Mouse (Mus musculus) midbrain, embryonic 13.5 days (tissue): ENCODE results near the gene Alox5. TPM values are rescaled to one million over a fixed set of nuclear protein-coding genes. Genes with fewer than 3 reads are reported as not detected.

ENCODE experiments used
- ATAC-seq: fragments of 200-750 bp; cut with Nextera tagmentation; 2 replicates; pipeline ENCODE4 v1.8.0; 2017; ENCODE audit warnings: mild to moderate bottlenecking, moderate TSS enrichment, moderate library complexity
- H3K27ac ChIP-seq: fragments of 300-500 bp; sonication (generic); 2 replicates; pipeline ENCODE4 v1.5.1; 2015; ENCODE audit warnings: inconsistent platforms, mild to moderate bottlenecking, moderate library complexity
- H3K27me3 ChIP-seq: fragments of 300-500 bp; sonication (generic); 2 replicates; pipeline ENCODE4 v1.6.1; 2015; ENCODE audit warnings: mild to moderate bottlenecking, inconsistent platforms
- H3K36me3 ChIP-seq: fragments of 300-500 bp; sonication (generic); 2 replicates; pipeline ENCODE4 v1.6.1; 2015; ENCODE audit warnings: mild to moderate bottlenecking, inconsistent platforms
- H3K4me1 ChIP-seq: fragments of 300-500 bp; sonication (generic); replicated peaks from 2 replicates; pipeline ENCODE4 v1.6.1; 2015; ENCODE audit warnings: inconsistent platforms
- H3K4me2 ChIP-seq: fragments of 300-500 bp; sonication (generic); replicated peaks from 2 replicates; pipeline ENCODE4 v1.6.1; 2015; ENCODE audit warnings: moderate library complexity, mild to moderate bottlenecking, inconsistent platforms
- H3K4me3 ChIP-seq: fragments of 300-500 bp; sonication (generic); replicated peaks from 2 replicates; pipeline ENCODE4 v1.5.1; 2015; ENCODE audit warnings: mild to moderate bottlenecking, inconsistent platforms
- H3K9ac ChIP-seq: fragments of 300-500 bp; sonication (generic); replicated peaks from 2 replicates; pipeline ENCODE4 v1.6.1; 2015; ENCODE audit warnings: mild to moderate bottlenecking, inconsistent platforms
- H3K9me3 ChIP-seq: fragments of 300-500 bp; sonication (generic); 2 replicates; pipeline ENCODE4 v1.6.1; 2016; ENCODE audit warnings: mild to moderate bottlenecking, inconsistent platforms
- WGBS: fragments of 180-500 bp; shearing (Covaris S2); methylation state at CpG from one replicate; pipeline ENCODE4 v1.1.7; 2015; 5-methylcytosine and 5-hydroxymethylcytosine counted together
- polyA plus RNA-seq: library from polyadenylated mRNA; unstranded; fragments of >200 nt; fragmentation: Nextera tagmentation; extraction: Ambion mirVana; gene quantifications from 2 replicates; pipeline ENCODE4 v1.2.1, GENCODE M21; 2015

Alox5 gene
- polyA plus RNA-seq, 1 experiment from 2014 or later, result 0.58 TPM

DNA sequence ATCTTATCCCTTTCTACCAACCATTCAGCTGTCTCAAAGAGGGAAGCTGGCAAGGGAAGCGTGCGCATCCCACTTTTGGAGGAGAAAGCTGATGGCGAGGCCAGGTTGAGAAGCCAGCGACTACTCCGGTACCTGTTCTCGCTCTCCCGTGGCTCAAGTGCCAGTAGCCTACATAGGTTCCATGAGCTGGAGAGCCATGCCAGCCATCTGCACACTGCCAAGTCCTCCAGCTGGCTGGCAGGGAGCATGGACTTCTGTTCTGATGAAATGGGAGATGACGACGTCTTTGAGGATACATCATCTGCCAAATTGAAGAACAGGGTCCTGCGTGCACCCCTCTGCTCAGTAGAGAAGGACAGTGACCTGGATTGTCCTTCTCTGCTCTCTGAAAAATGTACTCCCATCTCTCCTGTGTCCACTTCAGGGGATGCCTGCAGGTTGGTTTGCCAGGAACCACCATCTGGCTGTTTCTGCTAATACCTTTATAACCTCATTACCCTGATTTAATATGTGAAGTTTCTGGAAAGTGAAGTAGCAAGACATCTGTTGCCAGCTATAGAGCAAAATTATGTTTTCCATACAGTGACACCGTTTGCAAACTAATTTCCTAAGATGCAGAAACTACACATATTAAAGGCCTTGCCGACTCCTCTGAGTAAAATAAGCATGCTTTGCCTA is 59.1 kb downstream of the Alox5 start:
- Histone ChIP-seq H3K9me3 (no peaks in the 10 kb centered on the region), H3K4me2 (no peak overlapping the region), H3K9ac (no peak overlapping the region), H3K36me3 (peaks cover 31% of the 10 kb centered on the region), H3K27me3 (no peaks in the 10 kb centered on the region), H3K4me3 (no peak overlapping the region), H3K27ac (no peak overlapping the region), H3K4me1 (peaks cover 46% of the 10 kb centered on the region)
- ATAC-seq, result no peak
- 97% methylated on average over 12 of the region's 12 CpGs for WGBS

DNA sequence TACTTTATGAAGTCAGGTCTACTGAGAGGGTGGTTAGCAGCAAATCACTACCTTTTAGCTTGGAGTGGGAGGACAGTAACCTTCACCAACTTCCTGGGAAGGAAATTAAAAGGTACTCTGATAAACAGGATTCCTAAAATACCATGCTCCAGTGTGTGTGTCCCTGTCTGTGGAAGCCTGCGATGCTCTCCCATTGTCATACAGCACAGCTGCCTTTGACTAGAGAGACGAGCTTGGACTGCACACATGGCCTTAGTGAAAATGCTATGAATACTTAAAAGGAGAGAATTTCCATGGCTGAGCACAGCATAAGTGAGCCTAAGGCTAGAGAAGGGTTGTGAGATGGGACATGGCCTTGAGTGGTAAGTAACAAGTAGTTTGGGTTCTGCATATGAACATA is 62.8 kb downstream of the Alox5 start:
- Histone ChIP-seq H3K9me3 (no peaks in the 10 kb centered on the region), H3K27me3 (no peaks in the 10 kb centered on the region), H3K4me1 (peaks cover 31% of the 10 kb centered on the region), H3K27ac (peak overlapping the region; percentile 78), H3K36me3 (peaks cover 15% of the 10 kb centered on the region), H3K9ac (no peak overlapping the region), H3K4me3 (no peak overlapping the region), H3K4me2 (no peak overlapping the region)
- 21% methylated on average over 2 of the region's 2 CpGs for WGBS
- ATAC-seq, result no peak; the same call in 1 of the 2 replicates

DNA sequence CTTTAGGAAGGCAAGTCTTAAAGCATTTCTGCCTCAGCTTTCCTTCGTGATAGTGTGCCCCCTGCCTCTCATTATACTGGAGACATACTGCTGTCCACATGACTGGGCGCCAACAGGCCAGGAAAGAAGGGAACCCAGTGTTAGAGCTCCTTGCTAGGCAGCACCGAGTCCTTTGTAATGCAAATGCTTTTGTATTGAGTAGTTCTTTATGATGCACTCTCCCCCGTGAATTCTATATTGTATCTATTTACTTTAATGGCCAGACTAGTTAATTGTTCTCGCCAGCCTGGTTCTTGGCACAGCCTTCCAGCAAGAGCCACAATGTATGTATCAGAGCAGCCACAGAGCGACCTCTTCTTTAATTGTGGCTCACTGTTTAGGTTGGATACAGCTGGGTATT is 63.4 kb downstream of the Alox5 start:
- no peak overlapping the region for H3K9ac ChIP-seq
- H3K4me2 ChIP-seq, result no peak overlapping the region
- no peaks in the 10 kb centered on the region for H3K9me3 ChIP-seq
- no peaks in the 10 kb centered on the region for H3K27me3 ChIP-seq
- peak overlapping the region; percentile 78 for H3K27ac ChIP-seq
- no peak overlapping the region for H3K4me3 ChIP-seq
- peak; percentile 88 for ATAC-seq
- peaks cover 15% of the 10 kb centered on the region for H3K36me3 ChIP-seq
- 8% methylated on average over 6 of the region's 6 CpGs for WGBS
- H3K4me1 ChIP-seq, result peaks cover 31% of the 10 kb centered on the region

DNA sequence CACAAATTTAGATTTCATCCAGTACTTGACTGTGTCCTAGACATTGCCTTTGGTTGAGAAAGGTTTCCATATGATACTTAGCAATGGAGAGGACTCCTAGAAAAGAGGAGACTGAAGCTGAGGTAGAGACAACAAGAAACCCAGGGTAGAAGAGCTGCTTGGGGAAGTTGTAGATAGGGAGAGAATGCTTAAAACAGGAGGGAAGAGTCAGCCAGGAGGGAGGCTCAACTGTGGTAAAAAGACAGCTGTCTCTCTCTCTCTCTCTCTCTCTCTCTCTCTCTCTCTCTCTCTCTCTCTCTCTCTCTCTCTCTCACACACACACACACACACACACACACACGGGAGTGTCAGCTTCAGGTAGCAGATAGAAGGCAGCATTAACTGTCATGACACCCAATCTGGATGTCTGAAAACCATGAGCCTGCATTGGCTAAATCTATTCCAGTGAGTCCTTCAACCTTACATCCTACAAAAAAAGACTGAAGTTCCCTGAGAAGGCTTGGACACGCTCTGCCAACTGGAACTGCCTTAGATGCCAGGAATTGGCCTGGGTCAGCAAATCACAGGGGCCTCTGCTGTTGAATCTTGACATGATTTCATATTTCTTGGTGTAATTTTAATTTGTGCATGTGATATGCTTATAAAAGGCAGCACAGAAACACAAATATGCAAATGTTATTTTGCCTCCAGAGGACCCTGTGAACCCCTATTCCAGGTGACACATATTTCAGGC is 65.9 kb downstream of the Alox5 start:
- H3K27ac ChIP-seq, result no peak overlapping the region
- H3K27me3 ChIP-seq, result no peaks in the 10 kb centered on the region
- no peak for ATAC-seq
- H3K4me1 ChIP-seq, result peaks cover 31% of the 10 kb centered on the region
- H3K4me2 ChIP-seq, result no peak overlapping the region
- WGBS, result 80% methylated on average over 2 of the region's 2 CpGs
- H3K9me3 ChIP-seq, result no peaks in the 10 kb centered on the region
- H3K9ac ChIP-seq, result no peak overlapping the region
- no peaks in the 10 kb centered on the region for H3K36me3 ChIP-seq
- H3K4me3 ChIP-seq, result no peak overlapping the region

DNA sequence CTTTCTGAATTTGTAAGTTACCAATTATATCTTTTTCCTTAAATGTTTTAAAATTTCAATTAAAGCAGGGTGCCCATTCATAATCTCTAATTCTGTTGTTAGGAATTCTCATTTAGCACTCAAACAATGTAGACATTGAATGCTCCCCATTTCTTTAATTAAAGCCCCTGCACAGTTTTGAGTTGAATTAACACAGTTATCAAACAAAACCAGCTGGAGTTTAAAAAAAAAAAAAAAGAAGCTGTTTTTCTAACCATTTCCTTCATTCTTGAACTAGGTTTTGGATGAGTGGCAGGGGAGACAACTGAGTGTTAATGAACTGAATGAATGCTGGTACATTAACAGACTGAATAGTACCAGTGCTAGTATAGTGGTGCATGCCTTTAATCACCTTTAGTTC is 71.5 kb downstream of the Alox5 start:
- H3K36me3 ChIP-seq, result no peaks in the 10 kb centered on the region
- ATAC-seq, result no peak
- H3K9ac ChIP-seq, result no peak overlapping the region
- H3K27ac ChIP-seq, result no peak overlapping the region
- H3K27me3 ChIP-seq, result no peaks in the 10 kb centered on the region
- H3K4me2 ChIP-seq, result no peak overlapping the region
- H3K9me3 ChIP-seq, result no peaks in the 10 kb centered on the region
- H3K4me3 ChIP-seq, result no peak overlapping the region
- peaks cover 21% of the 10 kb centered on the region for H3K4me1 ChIP-seq

DNA sequence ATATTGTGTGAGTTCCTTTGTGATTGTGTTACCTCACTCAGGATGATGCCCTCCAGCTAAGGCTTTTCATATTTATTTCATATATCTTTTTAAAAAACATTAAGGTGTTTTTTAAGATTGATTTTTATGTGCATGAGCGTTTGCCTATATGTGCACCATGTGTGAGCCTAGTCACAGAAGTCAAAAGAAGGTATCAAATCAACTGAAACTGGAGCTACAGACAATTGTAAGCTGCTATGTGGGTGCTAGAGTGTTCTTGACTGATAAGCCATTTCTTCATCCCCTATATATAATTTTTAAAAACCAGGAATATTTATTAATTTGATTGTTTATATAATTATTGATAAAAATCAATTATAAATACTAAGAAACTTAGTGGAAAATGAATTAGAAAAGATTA is 72.9 kb downstream of the Alox5 start:
- WGBS, result 95% methylated on average over 1 of the region's 1 CpGs
- no peak for ATAC-seq
- H3K9me3 ChIP-seq, result no peaks in the 10 kb centered on the region
- peaks cover 28% of the 10 kb centered on the region for H3K4me1 ChIP-seq
- H3K9ac ChIP-seq, result no peak overlapping the region
- H3K4me2 ChIP-seq, result no peak overlapping the region
- no peaks in the 10 kb centered on the region for H3K27me3 ChIP-seq
- H3K36me3 ChIP-seq, result no peaks in the 10 kb centered on the region
- H3K27ac ChIP-seq, result no peak overlapping the region
- H3K4me3 ChIP-seq, result no peak overlapping the region

DNA sequence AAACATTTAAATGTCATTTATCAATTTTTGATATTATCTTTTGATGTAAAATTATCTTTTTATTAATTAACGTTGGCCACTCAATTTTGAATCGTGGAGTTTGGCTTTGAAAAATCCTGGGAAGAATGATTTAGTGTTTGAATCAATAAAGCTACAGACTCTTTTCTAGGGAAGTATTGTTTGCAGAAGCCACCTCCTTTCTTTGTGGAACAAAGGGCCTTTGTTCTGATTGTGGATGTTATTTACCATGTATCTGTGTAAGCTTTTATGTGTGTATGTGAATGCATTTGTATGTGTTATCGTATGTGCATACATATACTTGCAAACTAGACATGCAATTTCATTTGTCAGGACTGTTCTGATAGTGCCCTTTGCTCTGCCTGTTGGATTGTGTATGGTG is 74.5 kb downstream of the Alox5 start:
- peak overlapping the region; percentile 32; the same call in 1 of the 2 replicates for H3K9ac ChIP-seq
- H3K36me3 ChIP-seq, result no peaks in the 10 kb centered on the region
- peak overlapping the region; percentile 7; the same call in 1 of the 2 replicates for H3K4me3 ChIP-seq
- peaks cover 31% of the 10 kb centered on the region for H3K4me1 ChIP-seq
- H3K27ac ChIP-seq, result peak overlapping the region; percentile 31; the same call in 1 of the 2 replicates
- peak overlapping the region; percentile 42 for H3K4me2 ChIP-seq
- WGBS, result 32% methylated on average over 3 of the region's 3 CpGs
- H3K27me3 ChIP-seq, result no peaks in the 10 kb centered on the region
- ATAC-seq, result 0 out of 2 replicates have a peak, but pooled peaks have one; percentile 18
- no peaks in the 10 kb centered on the region for H3K9me3 ChIP-seq

DNA sequence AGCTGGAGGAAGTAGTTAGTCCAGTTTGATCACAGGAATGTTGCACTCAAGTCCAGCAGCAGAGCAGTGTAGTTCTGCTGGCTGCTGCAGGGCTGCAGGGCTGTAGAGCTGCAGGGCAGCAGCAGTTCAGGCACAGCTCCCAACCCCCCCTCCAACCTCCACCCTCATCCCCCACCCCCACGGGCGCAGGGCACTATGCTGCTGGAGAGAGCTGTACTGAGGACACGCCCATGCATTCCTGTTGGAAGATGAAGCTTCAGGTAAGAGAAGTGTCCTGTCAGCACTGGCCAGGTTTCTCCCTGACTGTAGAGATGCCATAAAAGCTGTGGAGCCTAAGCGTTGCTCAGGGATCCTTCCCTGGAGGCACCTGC is 74.9 kb downstream of the Alox5 start:
- Histone ChIP-seq H3K27me3 (no peaks in the 10 kb centered on the region), H3K36me3 (no peaks in the 10 kb centered on the region), H3K27ac (peak overlapping the region; percentile 79), H3K4me3 (peak overlapping the region; percentile 15), H3K9ac (peak overlapping the region; percentile 47; the same call in 1 of the 2 replicates), H3K4me1 (peaks cover 31% of the 10 kb centered on the region), H3K9me3 (no peaks in the 10 kb centered on the region), H3K4me2 (peak overlapping the region; percentile 42)
- 23% methylated on average over 4 of the region's 4 CpGs for WGBS
- ATAC-seq, result peak; percentile 77

DNA sequence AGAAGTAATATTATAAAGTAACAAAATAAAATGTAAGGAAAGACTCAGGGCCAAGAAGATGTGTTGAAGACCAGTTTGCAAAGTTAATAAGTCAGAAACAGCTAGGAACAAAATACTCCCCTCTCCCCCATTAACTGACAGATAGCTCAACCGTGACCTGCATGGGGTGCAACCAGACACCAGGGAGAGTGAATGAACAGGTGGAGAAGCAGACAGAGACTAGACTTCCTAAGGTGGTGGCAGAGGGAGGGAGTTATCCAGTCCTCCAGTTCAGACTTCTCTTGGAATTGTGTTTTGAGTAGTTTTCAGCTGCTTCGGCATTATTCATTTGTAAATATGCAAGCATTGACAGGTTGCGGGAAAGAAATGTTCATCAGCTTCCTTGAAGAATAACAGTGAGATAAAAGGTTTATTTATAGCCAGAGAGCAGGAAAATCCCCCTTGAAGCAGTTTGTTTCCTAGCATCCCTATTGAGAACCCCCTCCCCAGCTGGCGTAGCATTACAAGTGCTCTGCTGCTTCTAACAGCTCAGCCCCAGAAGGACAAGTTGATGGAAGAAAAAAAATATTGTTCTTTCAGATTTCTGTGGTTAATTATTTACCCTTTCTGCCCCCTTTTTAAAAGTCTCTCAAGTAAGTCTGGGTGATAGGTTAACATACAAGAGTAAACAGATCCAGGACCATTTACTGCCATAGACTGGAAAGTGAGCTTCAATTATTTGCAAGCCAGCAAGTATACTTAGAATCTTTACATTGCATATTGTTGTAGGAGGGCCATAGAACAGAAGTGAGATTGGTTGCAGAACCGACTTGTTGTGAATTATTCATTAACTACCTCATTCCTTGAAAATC is 75.6 kb downstream of the Alox5 start:
- H3K36me3 ChIP-seq, result no peaks in the 10 kb centered on the region
- 20% methylated on average over 5 of the region's 5 CpGs for WGBS
- H3K4me1 ChIP-seq, result peaks cover 31% of the 10 kb centered on the region
- H3K4me3 ChIP-seq, result no peak overlapping the region
- no peaks in the 10 kb centered on the region for H3K9me3 ChIP-seq
- ATAC-seq, result peak; percentile 29; the same call in 1 of the 2 replicates
- H3K27me3 ChIP-seq, result no peaks in the 10 kb centered on the region
- H3K27ac ChIP-seq, result peak overlapping the region; percentile 79
- peak overlapping the region; percentile 42 for H3K4me2 ChIP-seq
- H3K9ac ChIP-seq, result peak overlapping the region; percentile 47; the same call in 1 of the 2 replicates

DNA sequence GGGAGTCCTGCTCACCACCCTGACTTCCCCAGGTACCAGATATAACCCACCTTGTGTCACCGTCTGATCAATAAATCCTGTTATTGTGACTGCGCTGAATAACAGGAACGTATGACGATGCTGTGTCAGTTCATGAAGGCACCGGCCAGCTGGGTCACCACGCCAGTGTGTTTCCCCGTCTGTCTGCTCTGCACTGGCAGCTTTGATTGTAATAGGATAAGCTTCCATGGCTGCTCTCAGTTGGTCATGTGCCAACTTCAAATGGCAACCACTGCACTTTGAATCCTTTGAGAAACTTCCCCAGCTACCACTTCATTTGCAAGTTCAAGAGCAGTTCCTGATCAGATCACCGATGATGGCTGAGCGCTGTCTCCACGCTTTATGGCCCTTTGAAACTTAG is 77.4 kb downstream of the Alox5 start:
- Histone ChIP-seq H3K4me3 (no peak overlapping the region), H3K9me3 (no peaks in the 10 kb centered on the region), H3K27me3 (no peaks in the 10 kb centered on the region), H3K27ac (peak overlapping the region; percentile 42; the same call in 1 of the 2 replicates), H3K36me3 (no peaks in the 10 kb centered on the region; the same call in 1 of the 2 replicates), H3K9ac (no peak overlapping the region), H3K4me1 (peaks cover 31% of the 10 kb centered on the region), H3K4me2 (no peak overlapping the region)
- ATAC-seq, result peak; percentile 46; the same call in 1 of the 2 replicates
- WGBS, result 55% methylated on average over 10 of the region's 10 CpGs

DNA sequence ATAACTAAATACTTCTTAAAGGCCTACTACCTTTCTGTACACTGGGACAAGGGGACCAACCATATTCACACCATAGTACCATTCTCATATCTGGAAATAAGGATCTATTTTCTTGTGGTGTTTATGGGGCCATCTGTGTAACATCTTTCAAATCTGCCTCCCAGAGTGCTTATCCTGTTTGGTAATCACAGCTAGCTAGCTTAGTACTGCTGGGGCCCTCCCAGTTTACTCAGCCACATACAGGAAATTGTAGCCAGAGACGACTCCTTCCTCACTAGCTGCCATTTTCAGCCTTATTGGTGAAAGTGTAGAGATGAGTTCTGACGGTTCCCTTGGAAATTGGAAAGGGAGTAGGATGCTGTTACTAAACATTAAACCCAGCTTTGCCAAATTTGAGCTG is 79.4 kb downstream of the Alox5 start:
- Histone ChIP-seq H3K4me2 (no peak overlapping the region), H3K4me1 (peaks cover 28% of the 10 kb centered on the region), H3K36me3 (no peaks in the 10 kb centered on the region; the same call in 1 of the 2 replicates), H3K9me3 (no peaks in the 10 kb centered on the region), H3K27ac (no peak overlapping the region), H3K9ac (no peak overlapping the region), H3K4me3 (no peak overlapping the region), H3K27me3 (no peaks in the 10 kb centered on the region)
- WGBS, result 84% methylated on average over 2 of the region's 2 CpGs
- no peak for ATAC-seq

DNA sequence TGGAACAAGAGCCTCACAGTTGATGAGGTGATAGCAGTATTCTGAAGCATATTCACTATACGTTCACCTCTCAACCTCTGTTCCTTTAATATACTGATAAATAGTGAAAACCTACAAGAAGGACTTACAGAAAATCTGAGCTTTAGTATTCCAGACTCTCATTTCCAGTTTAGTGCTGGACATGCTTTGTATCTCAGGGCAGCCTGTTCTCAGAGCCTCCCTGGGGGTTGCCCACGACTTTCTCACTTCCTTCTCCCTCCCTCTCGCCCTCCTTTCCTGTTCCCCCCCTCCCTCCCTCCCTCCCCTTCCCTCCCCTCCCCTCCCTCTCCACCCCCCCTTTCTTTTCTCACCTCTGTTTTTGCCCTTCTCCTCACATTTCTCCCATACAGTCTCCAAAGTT is 80.8 kb downstream of the Alox5 start:
- no peaks in the 10 kb centered on the region for H3K9me3 ChIP-seq
- no peak overlapping the region for H3K9ac ChIP-seq
- WGBS, result 56% methylated on average over 3 of the region's 3 CpGs
- H3K27me3 ChIP-seq, result no peaks in the 10 kb centered on the region
- no peak overlapping the region for H3K4me2 ChIP-seq
- H3K36me3 ChIP-seq, result no peaks in the 10 kb centered on the region; the same call in 1 of the 2 replicates
- H3K4me3 ChIP-seq, result no peak overlapping the region
- ATAC-seq, result no peak
- peaks cover 15% of the 10 kb centered on the region for H3K4me1 ChIP-seq
- no peak overlapping the region for H3K27ac ChIP-seq
